Mouse (Mus musculus): ENCODE measurements at regions not wholly inside any gene's neighbourhood (a gene's known extent, or its start where the extent isn't known, plus 50 kb on each side); places are given as distances from the start of the nearest gene placed in this dataset.

DNA sequence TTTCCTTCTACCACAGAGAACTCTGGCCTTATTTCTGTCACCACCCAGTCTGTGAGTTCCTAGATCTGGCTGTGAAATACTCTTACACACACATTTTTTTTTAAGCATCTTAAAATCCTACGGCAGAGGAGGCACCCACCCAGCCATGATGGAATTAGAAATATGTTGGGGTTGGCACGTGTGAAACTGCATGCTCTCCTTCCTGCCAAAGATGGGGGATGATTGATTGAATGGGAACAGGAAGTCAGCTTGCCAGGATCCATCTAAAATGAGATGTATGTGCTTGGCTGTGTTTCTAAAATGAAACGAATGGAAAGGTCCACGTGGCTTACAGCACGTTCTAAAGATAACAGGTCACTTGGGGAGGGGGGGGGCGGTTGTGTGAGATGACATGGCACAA lies 324.9 kb downstream of the Prdm2 start:
- TF ChIP-seq EP300 (IDR thresholded peaks at IDR 0.05; ENCODE audit: insufficient read depth, low read depth, low read length) (no peak), CTCF (IDR thresholded peaks at IDR 0.05; ENCODE audit: low read depth, low read length) (no peak)
